Mouse (Mus musculus) stomach, postnatal 0 days (tissue): ENCODE data around the gene Mia2. TPM values are rescaled to one million over a fixed set of nuclear protein-coding genes. Genes with fewer than 3 reads are reported as not detected.

Experiments
- ATAC-seq: fragments of 200-750 bp; cut with Nextera tagmentation; 2 replicates; pipeline ENCODE4 v1.8.0; 2017; ENCODE audit not compliant: low FRiP score, low TSS enrichment
- DNase-seq: peaks from one replicate; pipeline ENCODE4 v3.0.0-alpha.2; 2016; ENCODE audit warnings: low spot score
- H3K27ac ChIP-seq: fragments of 300-500 bp; sonication (generic); replicated peaks from 2 replicates; pipeline ENCODE4 v1.5.1; 2014; ENCODE audit warnings: mild to moderate bottlenecking, control low read depth
- H3K27me3 ChIP-seq: fragments of 300-500 bp; sonication (generic); 2 replicates; pipeline ENCODE4 v1.6.1; 2014; ENCODE audit warnings: low read length; ENCODE audit not compliant: control insufficient read depth, insufficient read depth
- H3K36me3 ChIP-seq: fragments of 300-500 bp; sonication (generic); 2 replicates; pipeline ENCODE4 v1.6.1; 2014; ENCODE audit warnings: low read length, mixed read lengths; ENCODE audit not compliant: control insufficient read depth, insufficient read depth
- H3K4me1 ChIP-seq: fragments of 300-500 bp; sonication (generic); replicated peaks from 2 replicates; pipeline ENCODE4 v1.6.1; 2014; ENCODE audit warnings: antibody characterized with exemption; ENCODE audit not compliant: control insufficient read depth, insufficient read depth
- H3K4me2 ChIP-seq: fragments of 300-500 bp; sonication (generic); replicated peaks from 2 replicates; pipeline ENCODE4 v1.6.1; 2014; ENCODE audit warnings: low read depth, mild to moderate bottlenecking, control low read depth, moderate library complexity
- H3K4me3 ChIP-seq: fragments of 300-500 bp; sonication (generic); 2 replicates; pipeline ENCODE4 v1.5.1; 2014; ENCODE audit warnings: low read depth, low read length, control low read depth
- H3K9ac ChIP-seq: fragments of 300-500 bp; sonication (generic); 2 replicates; pipeline ENCODE4 v1.6.1; 2014; ENCODE audit warnings: mild to moderate bottlenecking, low read length, control low read depth, mixed read lengths
- H3K9me3 ChIP-seq: fragments of 300-500 bp; sonication (generic); 2 replicates; pipeline ENCODE4 v1.6.1; 2016; ENCODE audit warnings: low read length; ENCODE audit not compliant: control insufficient read depth
- CTCF ChIP-seq: IDR thresholded peaks from 2 replicates; pipeline ENCODE4 v1.5.1; 2016; ENCODE audit warnings: antibody characterized with exemption, low read depth, mild to moderate bottlenecking, moderate library complexity
- EP300 ChIP-seq: optimal IDR thresholded peaks from 2 replicates; pipeline ENCODE3; 2016; ENCODE audit warnings: antibody characterized with exemption
- WGBS: fragments of 180-500 bp; shearing (Covaris S2); extraction: QIAGEN DNeasy Blood & Tissue Kit; methylation state at CpG from one replicate; pipeline ENCODE4 v1.1.7; 2014; 5-methylcytosine and 5-hydroxymethylcytosine counted together
- polyA plus RNA-seq: library from polyadenylated mRNA; unstranded; fragments of >200 nt; fragmentation: Nextera tagmentation; extraction: Ambion mirVana; gene quantifications from 2 replicates; pipeline ENCODE4 v1.2.1, GENCODE M21; 2015

The Mia2 gene
- polyA plus RNA-seq, 1 experiment from 2014 or later = 69.4 TPM

DNA sequence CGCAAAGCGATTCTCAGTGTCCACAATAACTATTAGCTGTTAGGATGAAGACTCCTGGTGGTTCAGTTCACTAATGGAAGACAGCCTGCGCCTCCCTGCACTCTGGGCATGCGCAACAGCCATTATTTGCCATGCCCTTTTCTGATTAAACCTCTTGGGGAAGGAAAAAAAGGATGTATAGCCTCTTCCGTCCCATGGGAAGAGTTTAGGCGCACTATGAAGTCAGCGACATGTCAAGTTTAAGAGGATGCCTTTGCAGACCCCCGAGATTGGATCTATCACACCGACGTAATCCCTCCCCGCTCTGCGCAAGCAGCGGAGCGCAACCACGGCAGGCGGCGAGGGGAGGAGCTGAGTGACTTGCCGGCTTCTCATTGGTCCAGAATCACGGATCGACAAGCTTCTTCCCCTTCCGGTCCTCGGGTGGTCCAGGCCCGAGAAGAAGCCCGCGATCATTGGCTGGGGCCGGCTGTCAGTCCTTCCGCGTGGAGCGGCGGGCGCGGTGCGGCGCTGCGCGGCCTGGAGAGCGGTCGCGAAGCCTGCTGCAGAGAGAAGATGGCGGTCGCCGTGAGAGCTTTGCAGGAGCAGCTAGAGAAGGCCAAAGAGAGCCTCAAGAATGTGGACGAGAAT is 29.0 kb upstream of the Mia2 start, which contains the start of gene Pnn:
Gene Pnn (plus strand): TSS at position 437 of the 630 bp plus-strand sequence.
- Histone ChIP-seq H3K27me3 (no peaks in the 10 kb centered on the region), H3K9me3 (no peaks in the 10 kb centered on the region), H3K4me2 (peak within 1 kb of the TSS; percentile 79), H3K36me3 (no peaks in the 10 kb centered on the region), H3K4me1 (no peaks in the 10 kb centered on the region), H3K27ac (peak within 1 kb of the TSS; percentile 93), H3K9ac (peak within 1 kb of the TSS; percentile 99), H3K4me3 (peak within 1 kb of the TSS; percentile 98)
- under 1% methylated on average over 43 of the region's 43 CpGs for WGBS
- ATAC-seq (peak; percentile 100), DNase-seq (peak; percentile 98)
- TF ChIP-seq CTCF = peak; percentile 42
- no peak for TF ChIP-seq EP300

DNA sequence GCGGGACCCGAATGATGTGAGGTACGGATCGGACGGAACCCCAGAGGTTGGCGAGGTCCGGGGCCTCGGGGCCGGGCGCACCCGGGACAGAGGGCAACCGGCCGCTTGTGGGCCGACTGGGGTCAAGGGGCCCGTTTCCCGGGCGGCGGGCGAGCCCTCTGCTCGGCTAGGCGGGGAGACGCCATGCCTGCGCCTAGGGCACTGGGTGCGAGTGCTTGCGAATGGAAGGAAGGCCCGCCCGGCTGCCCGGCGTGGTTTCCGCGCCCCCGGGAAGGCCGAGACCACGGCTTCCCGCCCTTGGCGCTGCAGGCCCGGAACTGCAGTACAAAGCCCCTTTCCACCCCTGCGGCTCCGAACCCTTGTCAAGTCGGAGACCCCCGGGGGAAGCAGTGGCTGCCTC is 28.5 kb upstream of the Mia2 start:
- TF ChIP-seq EP300 (no peak), CTCF (no peak)
- peak overlapping the region; percentile 98 for H3K4me3 ChIP-seq
- peak overlapping the region; percentile 99 for H3K9ac ChIP-seq
- H3K9me3 ChIP-seq = no peaks in the 10 kb centered on the region
- no peak for DNase-seq
- H3K27ac ChIP-seq = peak overlapping the region; percentile 93
- peak; percentile 68 for ATAC-seq
- peaks cover 2% of the 10 kb centered on the region; the same call in 1 of the 2 replicates for H3K36me3 ChIP-seq
- H3K27me3 ChIP-seq = no peaks in the 10 kb centered on the region
- no peaks in the 10 kb centered on the region for H3K4me1 ChIP-seq
- peak overlapping the region; percentile 79 for H3K4me2 ChIP-seq
- WGBS = under 1% methylated on average over 31 of the region's 41 CpGs

DNA sequence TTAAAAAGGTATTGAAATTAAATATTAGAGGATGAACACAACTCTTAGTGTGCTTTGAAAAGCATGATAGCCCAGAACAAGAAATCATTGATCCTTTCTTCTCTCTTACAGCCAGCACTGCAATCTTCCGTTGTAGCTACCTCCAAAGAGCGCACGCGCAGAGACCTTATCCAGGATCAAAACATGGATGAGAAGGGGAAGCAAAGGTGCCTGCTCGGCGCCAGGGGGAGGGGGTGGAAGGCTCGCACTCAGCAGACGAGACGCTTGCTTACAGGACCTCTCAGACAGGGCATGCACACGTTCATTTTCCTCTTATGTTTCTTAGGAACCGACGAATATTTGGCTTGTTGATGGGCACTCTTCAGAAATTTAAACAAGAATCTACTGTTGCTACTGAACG is 26.8 kb upstream of the Mia2 start:
- Histone ChIP-seq H3K4me1 (no peaks in the 10 kb centered on the region), H3K27ac (no peak overlapping the region), H3K27me3 (no peaks in the 10 kb centered on the region), H3K9me3 (no peaks in the 10 kb centered on the region), H3K4me3 (no peak overlapping the region), H3K4me2 (no peak overlapping the region), H3K36me3 (peaks cover 4% of the 10 kb centered on the region; the same call in 1 of the 2 replicates), H3K9ac (no peak overlapping the region)
- 91% methylated on average over 13 of the region's 13 CpGs for WGBS
- no peak for TF ChIP-seq EP300
- ATAC-seq (no peak), DNase-seq (no peak)

DNA sequence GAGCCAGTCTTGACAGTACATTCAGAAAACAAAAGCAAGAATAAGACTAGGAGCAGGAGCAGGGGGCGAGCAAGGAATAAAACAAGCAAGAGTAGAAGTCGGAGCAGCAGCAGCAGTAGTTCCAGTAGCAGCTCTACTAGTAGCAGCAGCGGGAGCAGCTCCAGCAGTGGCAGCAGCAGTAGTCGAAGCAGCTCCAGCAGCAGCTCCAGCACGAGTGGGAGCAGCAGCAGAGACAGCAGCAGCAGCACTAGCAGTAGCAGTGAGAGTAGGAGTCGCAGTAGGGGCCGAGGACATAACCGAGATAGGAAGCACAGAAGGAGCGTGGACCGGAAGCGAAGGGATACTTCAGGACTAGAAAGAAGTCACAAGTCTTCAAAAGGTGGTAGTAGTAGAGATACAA is 23.3 kb upstream of the Mia2 start:
- WGBS = 90% methylated on average over 11 of the region's 11 CpGs
- Histone ChIP-seq H3K4me3 (no peak overlapping the region), H3K36me3 (peaks cover 6% of the 10 kb centered on the region; the same call in 1 of the 2 replicates), H3K27ac (no peak overlapping the region), H3K4me1 (no peaks in the 10 kb centered on the region), H3K4me2 (no peak overlapping the region), H3K9me3 (no peaks in the 10 kb centered on the region), H3K9ac (no peak overlapping the region), H3K27me3 (no peaks in the 10 kb centered on the region)
- DNase-seq (no peak), ATAC-seq (no peak)
- TF ChIP-seq CTCF = no peak
- no peak for TF ChIP-seq EP300

DNA sequence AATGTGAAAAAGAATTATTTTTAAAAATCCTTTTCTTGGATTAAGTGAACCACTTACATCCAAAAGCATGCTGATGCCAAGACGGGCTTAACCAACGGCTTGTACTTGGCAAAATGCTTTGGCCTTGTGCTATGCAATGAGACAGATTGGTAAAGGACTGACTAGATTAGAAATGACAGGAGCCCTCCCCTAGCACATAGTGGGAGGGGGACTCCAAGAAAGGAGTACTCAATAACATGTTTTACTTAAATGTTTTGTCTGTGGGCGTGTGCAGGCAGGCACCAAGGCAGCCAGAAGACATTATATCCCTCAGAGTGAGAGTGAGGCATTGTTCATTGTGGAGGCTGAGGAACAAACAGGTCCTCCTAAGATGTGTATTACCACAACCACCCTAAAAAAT is 21.5 kb upstream of the Mia2 start:
- no peak for ATAC-seq
- Histone ChIP-seq H3K9me3 (no peaks in the 10 kb centered on the region), H3K9ac (no peak overlapping the region), H3K27ac (no peak overlapping the region), H3K4me2 (no peak overlapping the region), H3K4me1 (no peaks in the 10 kb centered on the region), H3K27me3 (no peaks in the 10 kb centered on the region), H3K4me3 (no peak overlapping the region), H3K36me3 (peaks cover 6% of the 10 kb centered on the region; the same call in 1 of the 2 replicates)
- TF ChIP-seq CTCF (no peak), EP300 (no peak)
- no peak for DNase-seq
- WGBS = 60% methylated on average over 3 of the region's 3 CpGs

GRCm38 (mm10) chr12:59076996-59077395 is 18.6 kb upstream of the Mia2 start:
- Histone ChIP-seq H3K27ac (peak overlapping the region; percentile 30; the same call in 1 of the 2 replicates), H3K4me2 (no peak overlapping the region), H3K36me3 (peaks cover 5% of the 10 kb centered on the region; the same call in 1 of the 2 replicates), H3K27me3 (no peaks in the 10 kb centered on the region), H3K9ac (no peak overlapping the region), H3K9me3 (no peaks in the 10 kb centered on the region), H3K4me1 (no peaks in the 10 kb centered on the region), H3K4me3 (no peak overlapping the region)
- DNase-seq (no peak), ATAC-seq (no peak)
- TF ChIP-seq CTCF (no peak), EP300 (no peak)
- 70% methylated on average over 3 of the region's 3 CpGs for WGBS
